Mouse (Mus musculus): Measurements from ENCODE around the gene Ptgis.

Ptgis gene

GRCm38 (mm10) chr2:167240008-167240964, at the start of gene Ptgis:
Gene Ptgis, minus strand, starts transcription at chr2:167240604.
- in situ Hi-C loops (cut with MboI, MseI): no loop called here

GRCm38 (mm10) chr2:167281461-167281860, 41.1 kb upstream of the Ptgis start:
- in situ Hi-C loops (cut with MboI, MseI): loop anchor here (5.0 kb wide), 2 partner anchors 64 to 186 kb away; no protein-coding TSS in a partner anchor

GRCm38 (mm10) chr2:167280986-167281310, 40.5 kb upstream of the Ptgis start:
- in situ Hi-C loops (cut with MboI, MseI): loop anchor here (5.0 kb wide), 2 partner anchors 64 to 186 kb away; no protein-coding TSS in a partner anchor

GRCm38 (mm10) chr2:167280090-167280985, 39.9 kb upstream of the Ptgis start:
- in situ Hi-C loops (cut with MboI, MseI): loop anchor here (5.0 kb wide), 2 partner anchors 63 to 187 kb away; no protein-coding TSS in a partner anchor

- in situ Hi-C loops (cut with MboI, MseI): no loop called here
Observed at GRCm38 (mm10) chr2:167278751-167279526, 38.5 kb upstream of the Ptgis start.

GRCm38 (mm10) chr2:167278011-167278410, 37.6 kb upstream of the Ptgis start:
- in situ Hi-C loops (cut with MboI, MseI): no loop called here

- in situ Hi-C loops (cut with MboI, MseI): no loop called here
Observed at GRCm38 (mm10) chr2:167277026-167277425, 36.6 kb upstream of the Ptgis start.

- in situ Hi-C loops (cut with MboI, MseI): no loop called here
Observed at GRCm38 (mm10) chr2:167275856-167276255, 35.5 kb upstream of the Ptgis start.

GRCm38 (mm10) chr2:167274713-167275465, 34.5 kb upstream of the Ptgis start:
- in situ Hi-C loops (cut with MboI, MseI): no loop called here

GRCm38 (mm10) chr2:167273206-167273740, 32.9 kb upstream of the Ptgis start:
- in situ Hi-C loops (cut with MboI, MseI): no loop called here

GRCm38 (mm10) chr2:167272706-167273105, 32.3 kb upstream of the Ptgis start:
- in situ Hi-C loops (cut with MboI, MseI): no loop called here

- in situ Hi-C loops (cut with MboI, MseI): no loop called here
Observed at GRCm38 (mm10) chr2:167271121-167271521, 30.7 kb upstream of the Ptgis start.

- in situ Hi-C loops (cut with MboI, MseI): no loop called here
Observed at GRCm38 (mm10) chr2:167270496-167270895, 30.1 kb upstream of the Ptgis start.

GRCm38 (mm10) chr2:167268721-167269120, 28.3 kb upstream of the Ptgis start:
- in situ Hi-C loops (cut with MboI, MseI): no loop called here

GRCm38 (mm10) chr2:167268411-167268690, 27.9 kb upstream of the Ptgis start:
- in situ Hi-C loops (cut with MboI, MseI): no loop called here

- in situ Hi-C loops (cut with MboI, MseI): no loop called here
Observed at GRCm38 (mm10) chr2:167267531-167268410, 27.4 kb upstream of the Ptgis start.

- in situ Hi-C loops (cut with MboI, MseI): no loop called here
Observed at GRCm38 (mm10) chr2:167266231-167266630, 25.8 kb upstream of the Ptgis start.

- in situ Hi-C loops (cut with MboI, MseI): no loop called here
Observed at GRCm38 (mm10) chr2:167265806-167266205, 25.4 kb upstream of the Ptgis start.

GRCm38 (mm10) chr2:167265021-167265420, 24.6 kb upstream of the Ptgis start:
- in situ Hi-C loops (cut with MboI, MseI): no loop called here

GRCm38 (mm10) chr2:167263931-167264330, 23.5 kb upstream of the Ptgis start:
- in situ Hi-C loops (cut with MboI, MseI): no loop called here
